Mouse (Mus musculus) liver, postnatal 0 days (tissue): Measurements from ENCODE around the gene Olfr1342. TPM values are rescaled to one million over a fixed set of nuclear protein-coding genes. Genes with fewer than 3 reads are reported as not detected.

Experiments
- ATAC-seq: fragments of 200-750 bp; cut with Nextera tagmentation; 2 replicates; pipeline ENCODE4 v1.8.0; 2017; ENCODE audit warnings: mild to moderate bottlenecking, moderate library complexity
- DNase-seq: peaks from one replicate; pipeline ENCODE4 v3.0.0-alpha.2; 2016
- H3K27ac ChIP-seq: fragments of 300-500 bp; sonication (generic); 2 replicates; pipeline ENCODE4 v1.5.1; 2014; ENCODE audit warnings: antibody characterized with exemption, moderate library complexity, mild to moderate bottlenecking, low read depth
- H3K27me3 ChIP-seq: fragments of 300-500 bp; sonication (generic); 2 replicates; pipeline ENCODE4 v1.6.1; 2014; ENCODE audit warnings: low read length, control low read depth, mixed read lengths; ENCODE audit not compliant: insufficient read depth
- H3K36me3 ChIP-seq: fragments of 300-500 bp; sonication (generic); replicated peaks from 2 replicates; pipeline ENCODE4 v1.6.1; 2014; ENCODE audit warnings: mild to moderate bottlenecking, control low read depth, low read length, moderate library complexity, mixed read lengths; ENCODE audit not compliant: insufficient read depth
- H3K4me1 ChIP-seq: fragments of 300-500 bp; sonication (generic); 2 replicates; pipeline ENCODE4 v1.6.1; 2014; ENCODE audit warnings: antibody characterized with exemption, mild to moderate bottlenecking, control low read depth; ENCODE audit not compliant: insufficient read depth
- H3K4me2 ChIP-seq: fragments of 300-500 bp; sonication (generic); 2 replicates; pipeline ENCODE4 v1.6.1; 2014; ENCODE audit warnings: low read depth, mild to moderate bottlenecking, low read length, moderate library complexity, mixed read lengths
- H3K4me3 ChIP-seq: fragments of 300-500 bp; sonication (generic); 2 replicates; pipeline ENCODE4 v1.5.1; 2014; ENCODE audit warnings: low read depth, low read length
- H3K9ac ChIP-seq: fragments of 300-500 bp; sonication (generic); replicated peaks from 2 replicates; pipeline ENCODE4 v1.6.1; 2014; ENCODE audit warnings: mild to moderate bottlenecking, moderate library complexity
- H3K9me3 ChIP-seq: fragments of 300-500 bp; sonication (generic); 2 replicates; pipeline ENCODE4 v1.6.1; 2016; ENCODE audit warnings: mild to moderate bottlenecking, control low read depth, low read length, mixed read lengths
- CTCF ChIP-seq: sonication (generic); IDR thresholded peaks from 2 replicates; pipeline ENCODE4 v1.5.1; 2016; ENCODE audit warnings: antibody characterized with exemption, low read depth
- EP300 ChIP-seq: IDR thresholded peaks from 2 replicates; pipeline ENCODE4 v1.6.1; 2016; ENCODE audit warnings: antibody characterized with exemption, low read depth, mild to moderate bottlenecking
- WGBS: fragments of 180-500 bp; shearing (Covaris S2); extraction: QIAGEN DNeasy Blood & Tissue Kit; methylation state at CpG from one replicate; pipeline ENCODE4 v1.1.7; 2014; ENCODE audit not compliant: insufficient replicate concordance; 5-methylcytosine and 5-hydroxymethylcytosine counted together
- polyA plus RNA-seq: library from polyadenylated mRNA; unstranded; fragments of >200 nt; fragmentation: Nextera tagmentation; extraction: Ambion mirVana; gene quantifications from 2 replicates; pipeline ENCODE4 v1.2.1, GENCODE M21; 2015

Olfr1342 gene
- polyA plus RNA-seq, 1 experiment from 2014 or later = not detected

GRCm38 (mm10) chr4:118719838-118720237 lies 27.3 kb upstream of the Olfr1342 start, which contains the start of gene Olfr1340:
TSS of gene Olfr1340 (plus strand) at chr4:118720138.
- Histone ChIP-seq H3K4me2 (no peak within 1 kb of the TSS), H3K4me1 (no peaks in the 10 kb centered on the region), H3K4me3 (no peak within 1 kb of the TSS), H3K36me3 (no peaks in the 10 kb centered on the region), H3K27me3 (no peaks in the 10 kb centered on the region), H3K27ac (no peak within 1 kb of the TSS), H3K9ac (no peak within 1 kb of the TSS), H3K9me3 (no peaks in the 10 kb centered on the region)
- no peak for TF ChIP-seq CTCF
- no peak for TF ChIP-seq EP300
- DNase-seq (no peak), ATAC-seq (no peak)

DNA sequence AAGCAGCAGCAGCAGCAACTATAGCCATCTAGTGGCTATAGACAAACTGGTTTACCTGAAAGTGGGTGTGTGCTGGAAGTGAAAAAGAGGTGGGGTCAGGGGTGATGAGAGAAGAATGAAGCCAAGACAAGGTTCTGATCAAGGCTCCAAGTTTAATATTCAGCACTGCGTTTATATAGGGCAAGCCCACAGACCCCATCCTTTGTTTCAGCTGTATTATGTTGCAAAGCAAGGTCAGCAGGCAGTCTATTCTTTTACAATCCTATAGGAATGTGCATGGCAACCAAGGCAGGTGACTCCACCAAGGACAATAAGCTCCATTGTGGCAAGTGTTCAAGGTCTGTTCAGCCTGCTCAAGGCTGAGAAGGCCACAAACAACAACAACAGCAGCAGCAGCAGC lies 19.1 kb upstream of the Olfr1342 start:
- TF ChIP-seq EP300 (no peak), CTCF (no peak)
- Histone ChIP-seq H3K4me3 (no peak overlapping the region), H3K9me3 (no peaks in the 10 kb centered on the region), H3K4me2 (no peak overlapping the region), H3K27ac (no peak overlapping the region), H3K27me3 (no peaks in the 10 kb centered on the region), H3K9ac (no peak overlapping the region), H3K36me3 (no peaks in the 10 kb centered on the region), H3K4me1 (no peaks in the 10 kb centered on the region)
- ATAC-seq = no peak
- DNase-seq = no peak
- whole genome bisulfite sequencing = 48% methylated on average over 1 of the region's 1 CpGs

DNA sequence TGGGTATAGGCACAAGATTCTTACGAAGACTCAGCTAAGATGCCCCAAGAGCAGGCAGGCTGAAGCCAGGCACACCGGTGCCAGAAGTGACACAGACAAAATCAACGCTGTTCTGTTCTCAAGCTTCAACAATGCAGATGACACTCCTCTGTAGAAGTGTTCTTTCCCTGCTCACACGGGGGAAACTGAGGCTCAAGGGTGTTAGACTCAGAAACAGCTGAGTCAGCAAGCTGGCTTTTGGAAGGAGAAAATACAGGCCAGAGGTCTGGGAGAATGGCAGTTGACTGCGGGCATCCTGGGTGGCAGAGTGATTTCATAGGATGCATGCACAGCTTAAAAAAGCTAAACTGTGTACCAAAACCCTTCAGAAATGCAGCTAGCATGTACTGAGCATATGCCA lies 15.5 kb upstream of the Olfr1342 start:
- ATAC-seq = no peak
- Histone ChIP-seq H3K27ac (no peak overlapping the region), H3K27me3 (no peaks in the 10 kb centered on the region), H3K9me3 (no peaks in the 10 kb centered on the region), H3K36me3 (no peaks in the 10 kb centered on the region), H3K4me1 (no peaks in the 10 kb centered on the region), H3K4me2 (no peak overlapping the region), H3K9ac (no peak overlapping the region), H3K4me3 (no peak overlapping the region)
- WGBS = 75% methylated on average over 5 of the region's 5 CpGs
- TF ChIP-seq CTCF = no peak
- TF ChIP-seq EP300 = no peak
- DNase-seq = no peak

DNA sequence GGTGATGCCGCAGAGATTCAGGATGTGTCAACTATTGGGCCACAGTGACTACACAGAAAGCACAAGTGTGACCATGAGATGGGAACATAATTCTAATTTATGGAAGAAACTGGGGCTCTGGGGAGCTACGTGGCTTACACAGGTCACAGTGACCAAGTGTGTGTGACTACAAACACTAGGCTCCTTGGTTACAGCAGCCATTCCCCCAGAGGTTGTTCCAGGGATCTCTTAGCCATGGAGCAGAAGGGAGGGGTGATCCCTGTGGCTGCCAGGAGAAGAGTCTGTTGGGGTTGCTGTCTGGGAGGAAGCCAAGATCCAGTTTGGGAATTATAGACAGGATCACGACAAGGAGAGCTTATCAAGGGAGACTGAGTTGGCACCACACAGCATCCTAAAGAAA lies 10.7 kb upstream of the Olfr1342 start, which contains the start of gene Olfr1341:
TSS of gene Olfr1341 (plus strand) at position 301 of the 400 bp plus-strand sequence.
- H3K36me3 ChIP-seq = no peaks in the 10 kb centered on the region
- 70% methylated on average over 3 of the region's 3 CpGs for WGBS
- H3K27ac ChIP-seq = no peak within 1 kb of the TSS
- H3K4me2 ChIP-seq = no peak within 1 kb of the TSS
- no peak within 1 kb of the TSS for H3K9ac ChIP-seq
- H3K9me3 ChIP-seq = no peaks in the 10 kb centered on the region
- TF ChIP-seq EP300 (no peak), CTCF (no peak)
- no peak within 1 kb of the TSS for H3K4me3 ChIP-seq
- no peak for DNase-seq
- H3K4me1 ChIP-seq = no peaks in the 10 kb centered on the region
- no peak for ATAC-seq
- H3K27me3 ChIP-seq = no peaks in the 10 kb centered on the region

DNA sequence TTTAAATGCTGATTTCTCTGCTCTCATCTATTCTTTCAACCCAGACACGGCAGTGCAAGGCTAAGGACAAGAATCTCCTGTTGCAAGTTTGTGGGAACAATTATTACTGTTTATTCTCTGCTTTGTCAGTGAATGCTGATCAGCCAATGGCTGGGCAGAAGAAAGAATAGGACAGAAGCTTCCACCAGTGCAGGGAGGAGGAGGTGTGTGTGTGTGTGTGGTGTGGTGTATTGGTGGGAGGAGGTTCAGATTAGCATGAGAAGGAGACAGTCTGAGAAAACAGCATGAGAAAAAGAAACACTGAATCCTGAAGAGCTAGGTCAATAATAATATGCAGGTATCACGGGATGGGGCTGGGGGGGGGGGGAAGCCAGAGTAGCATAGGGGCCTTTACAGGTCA lies 1.3 kb upstream of the Olfr1342 start:
- Histone ChIP-seq H3K9me3 (no peaks in the 10 kb centered on the region), H3K4me1 (no peaks in the 10 kb centered on the region), H3K4me2 (no peak overlapping the region), H3K4me3 (no peak overlapping the region), H3K9ac (no peak overlapping the region), H3K36me3 (no peaks in the 10 kb centered on the region), H3K27me3 (no peaks in the 10 kb centered on the region), H3K27ac (no peak overlapping the region)
- WGBS = 47% methylated on average over 2 of the region's 2 CpGs
- no peak for TF ChIP-seq CTCF
- TF ChIP-seq EP300 = no peak
- ATAC-seq (no peak), DNase-seq (no peak)

- H3K27me3 ChIP-seq = no peaks in the 10 kb centered on the region
- no peak for TF ChIP-seq EP300
- no peak for TF ChIP-seq CTCF
- H3K27ac ChIP-seq = no peak overlapping the region
- peaks cover 2% of the 10 kb centered on the region; the same call in 1 of the 2 replicates for H3K9me3 ChIP-seq
- WGBS = 21% methylated on average over 2 of the region's 2 CpGs
- no peaks in the 10 kb centered on the region for H3K4me1 ChIP-seq
- ATAC-seq (no peak), DNase-seq (no peak)
- H3K9ac ChIP-seq = no peak overlapping the region
- H3K4me2 ChIP-seq = no peak overlapping the region
- no peaks in the 10 kb centered on the region for H3K36me3 ChIP-seq
- no peak overlapping the region for H3K4me3 ChIP-seq
Measured at GRCm38 (mm10) chr4:118687086-118687485, 5.5 kb downstream of the Olfr1342 start.

GRCm38 (mm10) chr4:118658652-118659051 lies 33.9 kb downstream of the Olfr1342 start, which contains the start of gene Olfr62:
TSS of gene Olfr62 (plus strand) at chr4:118658952.
- Histone ChIP-seq H3K27ac (no peak within 1 kb of the TSS), H3K9me3 (no peaks in the 10 kb centered on the region), H3K27me3 (no peaks in the 10 kb centered on the region), H3K4me3 (no peak within 1 kb of the TSS), H3K36me3 (no peaks in the 10 kb centered on the region), H3K4me1 (no peaks in the 10 kb centered on the region), H3K9ac (no peak within 1 kb of the TSS), H3K4me2 (no peak within 1 kb of the TSS)
- no peak for ATAC-seq
- DNase-seq = no peak
- TF ChIP-seq CTCF (no peak), EP300 (no peak)
